Comparison of ENCODE assay signal across 8 mouse cellular contexts in genomic region chr10:68191691-68192380, GRCm38 (mm10).
DNase-seq lines count a peak whose midpoint lies in the region; ATAC-seq and TF ChIP-seq lines count a peak whose summit lies in the region.

No protein-coding gene starts in this region.

- no peaks in the 10 kb centered on the region for H3K27me3 ChIP-seq in embryonic facial prominence, embryonic 15.5 days
- H3K27me3 ChIP-seq in heart, embryonic 15.5 days = no peaks in the 10 kb centered on the region
- H3K27me3 ChIP-seq in kidney, embryonic 14.5 days (ENCODE audit: control insufficient read depth, insufficient read depth, low read length) = no peaks in the 10 kb centered on the region
- H3K27me3 ChIP-seq in lung, embryonic 15.5 days = no peaks in the 10 kb centered on the region
- no peaks in the 10 kb centered on the region for H3K27me3 ChIP-seq in stomach, embryonic 15.5 days (replicated peaks)

- H3K4me2 ChIP-seq in embryonic facial prominence, embryonic 15.5 days (replicated peaks) = peak overlapping the region; percentile 13
- H3K4me2 ChIP-seq in heart, embryonic 15.5 days = peak overlapping the region; percentile 53
- no peak overlapping the region; the same call in 1 of the 2 replicates for H3K4me2 ChIP-seq in kidney, embryonic 14.5 days (replicated peaks; ENCODE audit: low read depth, low read length)
- peak overlapping the region; percentile 41 for H3K4me2 ChIP-seq in lung, embryonic 15.5 days
- H3K4me2 ChIP-seq in stomach, embryonic 15.5 days = peak overlapping the region; percentile 33

- intact Hi-C loops in left cerebral cortex, adult 2 months (cut with DNase I) = loop anchor here (2.0 kb wide), 1 partner anchor 85 kb away; no protein-coding TSS in a partner anchor

- no peak for ATAC-seq in embryonic facial prominence, embryonic 15.5 days (ENCODE audit: insufficient number of reproducible peaks, low FRiP score, low TSS enrichment, low read depth)
- no peak for ATAC-seq in heart, embryonic 15.5 days (replicated peaks; ENCODE audit: insufficient number of reproducible peaks, insufficient read depth, low FRiP score, low read depth)
- ATAC-seq in kidney, embryonic 14.5 days (ENCODE audit: low FRiP score, low TSS enrichment) = no peak
- ATAC-seq in lung, embryonic 15.5 days (ENCODE audit: borderline replicate concordance, extremely low read depth, low FRiP score, low TSS enrichment) = no peak
- ATAC-seq in stomach, embryonic 15.5 days (ENCODE audit: insufficient read depth, low FRiP score, low read depth) = no peak

- no peaks in the 10 kb centered on the region for H3K9me3 ChIP-seq in embryonic facial prominence, embryonic 15.5 days (replicated peaks)
- no peaks in the 10 kb centered on the region for H3K9me3 ChIP-seq in heart, embryonic 15.5 days (replicated peaks)
- H3K9me3 ChIP-seq in kidney, embryonic 14.5 days (ENCODE audit: control insufficient read depth, low read length) = no peaks in the 10 kb centered on the region
- H3K9me3 ChIP-seq in lung, embryonic 15.5 days = no peaks in the 10 kb centered on the region
- no peaks in the 10 kb centered on the region for H3K9me3 ChIP-seq in stomach, embryonic 15.5 days

- TF ChIP-seq CTCF in left cerebral cortex, adult 2 months (IDR thresholded peaks at IDR 0.05) = no peak

- 15% methylated on average over 13 of the region's 13 CpGs for WGBS in embryonic facial prominence, embryonic 15.5 days
- 31% methylated on average over 13 of the region's 13 CpGs for WGBS in heart, embryonic 15.5 days
- 42% methylated on average over 13 of the region's 13 CpGs for WGBS in kidney, embryonic 14.5 days
- WGBS in lung, embryonic 15.5 days = 13% methylated on average over 13 of the region's 13 CpGs
- 23% methylated on average over 13 of the region's 13 CpGs for WGBS in stomach, embryonic 15.5 days

- peak overlapping the region; percentile 77 for H3K27ac ChIP-seq in left cerebral cortex, adult 2 months
- H3K27ac ChIP-seq in embryonic facial prominence, embryonic 15.5 days (replicated peaks) = peak overlapping the region; percentile 63
- H3K27ac ChIP-seq in heart, embryonic 15.5 days = peak overlapping the region; percentile 81
- 0 out of 2 replicates have a peak overlapping the region, but pooled peaks have one; percentile 32 for H3K27ac ChIP-seq in kidney, embryonic 14.5 days (ENCODE audit: low read depth, low read length)
- peak overlapping the region; percentile 43; the same call in 1 of the 2 replicates for H3K27ac ChIP-seq in lung, embryonic 15.5 days
- peak overlapping the region; percentile 44; the same call in 1 of the 2 replicates for H3K27ac ChIP-seq in stomach, embryonic 15.5 days

- H3K36me3 ChIP-seq in embryonic facial prominence, embryonic 15.5 days = 0 out of 2 replicates have a peak, but pooled peaks cover 14% of the 10 kb centered on the region
- no peaks in the 10 kb centered on the region for H3K36me3 ChIP-seq in heart, embryonic 15.5 days
- no peaks in the 10 kb centered on the region; the same call in 1 of the 2 replicates for H3K36me3 ChIP-seq in kidney, embryonic 14.5 days (ENCODE audit: control insufficient read depth, insufficient read depth, low read length)
- peaks cover 8% of the 10 kb centered on the region; the same call in 1 of the 2 replicates for H3K36me3 ChIP-seq in lung, embryonic 15.5 days
- no peaks in the 10 kb centered on the region for H3K36me3 ChIP-seq in stomach, embryonic 15.5 days

- H3K4me1 ChIP-seq in embryonic facial prominence, embryonic 15.5 days = peaks cover 32% of the 10 kb centered on the region
- H3K4me1 ChIP-seq in heart, embryonic 15.5 days (replicated peaks) = peaks cover 16% of the 10 kb centered on the region
- H3K4me1 ChIP-seq in kidney, embryonic 14.5 days (ENCODE audit: control insufficient read depth, insufficient read depth, low read length) = peaks cover 14% of the 10 kb centered on the region; the same call in 1 of the 2 replicates
- peaks cover 17% of the 10 kb centered on the region for H3K4me1 ChIP-seq in lung, embryonic 15.5 days
- peaks cover 10% of the 10 kb centered on the region for H3K4me1 ChIP-seq in stomach, embryonic 15.5 days

- no peak for DNase-seq in left cerebral cortex, adult 2 months (ENCODE audit: extremely low spot score in 1 of 2, low spot score in 2 of 2)
- DNase-seq in left cerebral cortex, adult 11 months (ENCODE audit: low spot score) = no peak
- peak; percentile 39 for DNase-seq in T-cell, adult 2 months (ENCODE audit: low spot score)

- peak overlapping the region; percentile 34 for H3K4me3 ChIP-seq in left cerebral cortex, adult 2 months
- peak overlapping the region; percentile 16 for H3K4me3 ChIP-seq in embryonic facial prominence, embryonic 15.5 days (replicated peaks)
- peak overlapping the region; percentile 24 for H3K4me3 ChIP-seq in heart, embryonic 15.5 days
- no peak overlapping the region for H3K4me3 ChIP-seq in kidney, embryonic 14.5 days (ENCODE audit: low read length)
- H3K4me3 ChIP-seq in lung, embryonic 15.5 days = no peak overlapping the region; the same call in 1 of the 2 replicates
- H3K4me3 ChIP-seq in stomach, embryonic 15.5 days (replicated peaks) = no peak overlapping the region

- no peak overlapping the region for H3K9ac ChIP-seq in embryonic facial prominence, embryonic 15.5 days
- 0 out of 2 replicates have a peak overlapping the region, but pooled peaks have one; percentile 17 for H3K9ac ChIP-seq in heart, embryonic 15.5 days
- H3K9ac ChIP-seq in kidney, embryonic 14.5 days (ENCODE audit: low read depth, low read length) = no peak overlapping the region
- no peak overlapping the region for H3K9ac ChIP-seq in lung, embryonic 15.5 days
- no peak overlapping the region for H3K9ac ChIP-seq in stomach, embryonic 15.5 days

Comparison
In these comparisons a context has a peak if more than half of its experiments do, and no peak if none do; other contexts are left out.
1. H3K4me3 ChIP-seq: peak in left cerebral cortex, adult 2 months (single experiment), embryonic facial prominence, embryonic 15.5 days (single experiment) and heart, embryonic 15.5 days (single experiment); none in kidney, embryonic 14.5 days (single experiment), lung, embryonic 15.5 days (single experiment) and stomach, embryonic 15.5 days (single experiment).
2. Peak in every context shown above with its lines, with median percentiles within 50 percentile points of each other: H3K27ac ChIP-seq.